Mouse (Mus musculus): ENCODE measurements at regions not wholly inside any gene's neighbourhood (a gene's known extent, or its start where the extent isn't known, plus 50 kb on each side); places are given as distances from the start of the nearest gene placed in this dataset.

DNA sequence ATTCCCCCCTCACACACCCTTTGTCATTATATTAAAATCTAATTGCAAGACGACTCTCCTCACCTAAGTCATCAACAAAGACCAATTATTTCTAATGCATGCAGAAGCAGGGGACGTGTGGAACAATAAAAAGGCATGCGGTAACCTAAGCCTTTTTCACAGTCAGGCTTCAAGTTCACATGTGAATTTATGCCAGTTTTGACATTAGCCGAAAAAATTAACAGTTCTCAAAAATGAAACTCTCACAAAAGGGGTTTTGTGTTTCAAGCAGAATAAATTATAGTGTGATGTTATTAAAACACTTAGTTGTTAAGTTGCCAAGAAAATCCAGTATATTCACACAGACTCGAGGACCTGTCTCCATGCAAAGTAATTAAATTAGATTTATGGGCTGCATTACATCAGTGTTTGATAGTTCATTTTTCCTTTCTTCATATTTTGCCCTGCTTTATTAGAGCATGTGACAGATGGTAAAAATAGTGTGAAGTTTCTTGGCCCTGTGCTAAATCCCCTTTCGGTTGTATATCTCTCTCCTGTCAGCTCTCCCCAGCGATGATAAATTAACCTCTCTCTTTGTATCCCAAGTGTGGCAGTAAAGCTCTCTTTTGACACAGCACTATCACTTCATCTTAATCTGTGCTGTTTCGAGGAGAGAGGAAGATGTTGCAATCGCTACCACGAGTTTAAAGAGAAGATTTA is 287.5 kb upstream of the Zfp703 start:
- DNase-seq, result no peak

DNA sequence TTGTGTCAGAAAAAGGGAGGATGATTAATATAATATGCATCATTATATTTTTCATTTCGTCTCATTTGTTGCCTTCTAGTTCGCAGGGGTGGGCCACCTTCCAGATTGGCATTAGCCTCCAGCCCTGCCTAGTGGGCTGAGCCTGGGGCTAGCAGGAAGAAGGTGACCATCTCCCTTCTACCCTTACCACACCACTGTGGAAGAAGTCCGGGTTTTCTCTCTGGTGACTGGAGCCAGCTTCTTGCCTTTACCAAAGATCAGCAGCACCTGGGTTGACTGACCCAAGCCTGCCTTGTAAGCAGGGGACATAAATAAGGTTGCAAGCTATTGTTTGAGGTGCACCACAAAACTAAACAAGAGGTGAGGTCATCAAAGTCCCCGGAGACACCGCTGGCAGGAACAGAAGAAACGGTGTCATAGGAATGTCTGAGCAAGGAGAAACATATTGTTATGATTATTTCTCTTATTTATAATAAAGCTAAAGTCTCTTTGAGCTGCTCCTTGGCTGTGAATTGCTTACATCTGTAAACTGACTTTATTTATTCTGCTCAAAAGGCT is 286.9 kb upstream of the Zfp703 start:
- no peak for DNase-seq

DNA sequence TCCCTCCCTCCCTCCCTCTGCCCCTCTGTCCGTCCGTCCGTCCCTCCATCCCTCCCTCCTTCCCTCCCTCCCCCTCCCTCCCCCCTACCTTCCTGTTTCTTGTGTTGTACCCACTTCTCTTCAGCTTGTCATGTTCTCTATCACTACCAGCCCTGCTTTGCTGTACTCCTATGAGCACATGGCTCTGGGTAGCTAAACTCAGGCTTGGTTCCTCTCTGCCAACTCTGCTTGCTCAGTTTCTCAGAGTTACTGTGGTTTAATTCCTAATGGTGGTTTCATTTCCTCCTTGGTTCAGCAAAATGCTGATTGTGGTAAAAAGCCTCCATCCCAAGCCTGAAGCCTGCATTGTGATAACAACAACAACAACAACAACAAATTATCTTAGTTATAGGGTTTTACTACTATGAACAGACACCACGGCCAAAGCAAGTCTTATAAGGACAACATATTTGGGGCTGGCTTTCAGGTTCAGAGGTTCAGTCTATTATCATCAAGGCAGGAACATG is 279.5 kb upstream of the Zfp703 start:
- DNase-seq, result no peak

DNA sequence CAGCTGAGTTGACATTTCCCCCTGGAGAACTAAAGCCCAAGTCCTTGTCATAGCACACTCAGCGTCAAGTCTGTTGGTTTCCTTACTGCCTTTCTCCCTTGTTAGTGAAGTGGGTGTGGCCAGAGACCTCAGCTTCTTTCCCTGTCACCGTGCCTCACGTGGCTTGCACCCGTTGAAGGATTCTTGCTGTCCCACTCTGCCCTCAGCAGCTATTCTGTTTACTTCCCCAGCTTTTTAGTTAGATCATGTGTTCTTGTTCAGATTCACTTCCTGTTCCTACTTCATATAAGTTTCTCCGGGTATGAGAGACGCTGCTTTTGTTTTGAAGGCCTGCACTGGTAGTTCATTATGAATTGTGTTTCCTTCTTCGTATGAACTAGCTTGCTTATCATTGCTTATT is 278.5 kb upstream of the Zfp703 start:
- DNase-seq, result peak; percentile 30

DNA sequence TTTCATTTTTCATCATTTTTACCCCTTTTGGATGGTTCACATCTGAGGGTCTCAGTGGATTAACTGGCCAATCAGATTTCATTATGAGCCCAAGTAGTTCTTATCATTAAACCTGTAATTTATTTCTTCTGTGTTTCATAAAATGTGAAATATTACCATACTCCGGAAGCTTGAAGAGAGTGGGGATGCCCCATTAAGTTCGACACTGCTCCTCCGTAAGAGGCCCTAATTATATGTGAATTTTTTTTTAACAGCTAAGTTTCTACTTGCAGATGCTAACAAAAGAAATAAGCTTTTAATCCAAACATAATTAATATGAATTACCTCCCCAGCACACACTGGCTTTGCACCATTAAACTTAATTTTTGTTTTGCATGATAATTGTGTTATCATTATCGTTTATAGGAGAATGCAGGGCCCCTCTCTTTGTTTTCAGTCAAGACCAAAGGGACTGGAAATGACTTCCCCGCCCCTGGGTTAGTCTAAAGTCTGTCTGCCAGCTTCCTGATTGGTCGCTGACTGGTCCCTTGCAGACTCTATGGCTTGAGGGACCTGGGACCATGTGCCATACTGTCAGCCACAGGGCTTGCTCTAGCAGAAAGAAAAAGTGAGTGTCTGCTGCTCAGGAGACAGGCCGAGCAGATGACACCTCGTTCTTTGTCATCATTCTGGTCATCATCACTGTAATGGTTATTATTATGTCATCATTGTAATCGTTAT is 270.9 kb upstream of the Zfp703 start:
- DNase-seq, result no peak

DNA sequence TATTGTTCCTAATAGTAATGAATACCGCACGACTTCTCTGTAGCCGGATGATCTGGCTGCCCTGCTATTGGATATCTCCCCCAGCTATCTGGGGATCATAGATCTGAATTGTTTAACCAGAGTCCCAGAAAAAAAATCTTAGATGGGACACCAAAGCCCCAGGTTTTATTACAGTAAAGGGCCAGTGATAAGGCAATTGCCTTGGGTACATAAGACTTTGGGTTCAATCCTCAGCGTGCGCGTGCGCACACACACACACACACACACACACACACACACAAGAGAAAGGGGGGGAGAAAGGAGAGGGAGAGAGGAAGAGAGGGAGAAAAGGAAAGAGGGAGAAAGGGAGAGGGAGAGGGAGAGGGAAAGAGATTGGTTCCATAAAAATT is 270.4 kb upstream of the Zfp703 start:
- no peak for DNase-seq

DNA sequence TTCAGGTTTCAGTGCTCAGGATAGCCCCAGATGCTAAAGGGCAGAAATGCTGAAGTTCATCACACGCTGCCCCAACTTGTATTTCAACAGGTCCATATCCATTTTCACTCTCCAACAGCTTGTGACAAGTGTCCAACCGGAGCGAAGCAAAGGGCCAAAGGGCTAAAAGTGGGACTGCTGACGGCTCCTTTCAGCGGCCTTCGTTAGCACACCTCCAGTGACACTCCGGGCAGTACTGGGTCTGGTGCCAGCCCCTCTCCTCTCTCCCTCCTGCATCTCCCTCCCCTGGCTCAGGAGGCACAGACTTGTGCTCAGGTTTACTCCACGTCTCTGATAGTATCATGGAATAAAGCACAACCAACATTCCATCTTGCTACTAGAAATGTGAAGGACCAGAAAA is 263.3 kb upstream of the Zfp703 start:
- peak; percentile 80 for DNase-seq

DNA sequence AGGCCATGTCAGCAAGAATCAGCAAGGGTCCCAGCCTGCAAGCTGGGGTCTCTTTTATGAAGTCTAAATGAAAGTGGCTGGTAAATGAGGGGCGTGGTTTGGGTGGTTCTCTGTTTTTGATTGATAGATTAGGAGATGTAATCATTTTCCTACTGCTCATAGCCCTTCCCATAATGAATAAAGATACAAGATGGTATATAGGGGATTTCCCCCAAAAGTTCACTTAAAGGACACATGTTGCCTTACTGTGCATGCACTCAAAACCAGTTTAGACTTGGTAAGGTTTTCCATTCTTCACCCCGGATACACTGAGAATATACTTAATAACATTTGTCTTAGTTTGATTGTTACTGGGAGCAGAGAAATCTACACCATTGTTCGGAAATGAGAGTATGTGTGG is 262.4 kb upstream of the Zfp703 start:
- no peak for DNase-seq

DNA sequence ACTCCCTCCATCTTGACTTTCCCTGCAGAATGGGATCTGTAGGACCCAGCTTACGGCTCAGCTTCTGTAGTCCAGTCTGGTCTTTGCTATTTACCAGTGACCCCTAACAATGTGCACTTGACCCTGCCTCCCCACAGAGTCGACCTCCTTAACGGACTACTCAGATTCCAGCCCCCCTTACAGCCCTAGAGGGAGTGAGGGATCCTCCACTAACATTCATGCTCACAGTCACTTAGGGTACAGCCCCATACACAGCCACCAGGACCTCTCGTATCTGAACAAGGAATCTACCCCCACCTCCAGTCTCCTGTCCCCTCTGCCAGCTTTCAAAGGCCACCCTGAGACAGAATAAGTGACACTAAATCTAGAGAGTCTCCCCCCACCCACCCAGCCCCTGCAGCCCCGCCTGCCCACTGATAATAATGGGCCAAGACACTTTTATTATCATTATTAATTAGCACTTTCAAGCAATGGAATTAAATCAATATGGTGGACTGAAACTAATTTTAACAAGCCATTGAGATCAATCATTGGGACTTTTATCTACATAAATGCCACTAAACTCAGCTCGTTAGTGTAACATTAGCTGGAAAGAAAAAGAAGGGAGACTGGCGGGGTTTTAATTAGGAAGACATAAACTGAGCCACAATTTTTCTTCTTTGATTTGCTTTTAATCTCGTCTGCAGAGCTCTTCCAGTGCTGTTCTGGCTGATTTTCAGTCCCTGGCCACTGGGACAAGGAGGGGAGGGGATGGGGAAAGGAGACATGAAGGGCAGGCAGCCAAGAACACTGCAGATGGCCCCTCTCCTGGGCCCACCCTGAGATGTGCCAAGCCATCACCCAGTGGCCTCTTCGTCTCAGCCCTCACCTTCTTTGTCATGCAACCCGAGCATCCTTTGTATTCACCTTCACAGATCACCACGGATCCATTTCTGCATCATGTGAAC is 258.4 kb upstream of the Zfp703 start:
- no peak for DNase-seq

DNA sequence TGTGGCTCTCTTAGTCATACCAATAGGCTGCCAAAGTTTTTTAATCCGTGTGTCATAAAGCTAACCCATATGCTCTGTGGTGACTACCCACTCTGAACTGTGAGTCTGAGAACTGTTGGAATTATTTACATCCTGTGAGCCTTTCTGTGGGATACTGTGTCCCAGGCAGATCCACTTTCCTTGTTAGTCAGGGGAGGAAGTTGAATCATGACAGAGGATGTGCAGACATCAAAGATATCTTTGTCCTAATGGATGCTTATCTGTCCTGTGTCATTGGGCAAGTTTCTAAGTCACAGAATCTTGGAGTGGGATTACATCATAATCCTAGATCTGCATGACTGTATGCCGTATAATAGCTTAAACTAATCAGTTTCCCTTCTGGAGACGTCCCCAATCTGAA is 254.4 kb upstream of the Zfp703 start:
- DNase-seq, result no peak

DNA sequence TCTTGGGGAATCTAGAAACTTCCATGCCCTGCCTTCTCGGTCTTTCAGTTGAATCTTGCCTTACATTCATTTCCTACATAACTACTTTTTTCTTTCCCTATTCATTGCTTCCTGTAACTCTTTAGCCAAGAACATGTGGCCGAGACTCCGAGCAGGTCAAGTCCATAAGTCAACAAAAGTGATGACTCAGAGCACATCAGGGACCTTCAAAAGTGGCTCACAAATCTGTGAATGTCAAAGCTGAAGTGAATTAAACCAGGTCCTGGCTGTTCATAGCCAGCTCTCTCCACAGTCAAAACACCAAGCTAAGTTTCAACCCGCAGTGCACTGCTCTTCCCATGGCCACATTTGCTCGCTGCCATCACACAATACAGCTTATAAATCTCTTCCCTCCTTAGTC is 252.5 kb upstream of the Zfp703 start:
- no peak for DNase-seq

DNA sequence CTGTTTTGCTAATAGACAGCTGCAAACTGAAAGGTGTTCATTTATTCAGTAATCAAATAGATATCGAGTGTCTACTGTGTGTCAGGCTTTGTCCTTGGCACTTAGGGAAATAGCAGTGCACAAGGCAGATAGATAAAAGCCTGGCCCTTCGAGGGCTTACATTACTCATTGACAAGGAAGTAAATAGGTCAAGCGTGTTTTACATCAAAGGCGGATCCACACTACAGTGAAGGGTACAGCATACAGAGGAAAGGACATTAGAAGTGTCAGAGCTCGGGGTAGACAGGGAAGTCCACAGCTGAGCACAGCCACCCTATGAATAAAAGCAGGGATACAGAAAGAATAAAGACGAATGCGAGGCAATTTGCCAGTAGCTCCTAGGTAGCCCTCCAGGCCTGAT is 251.6 kb upstream of the Zfp703 start:
- no peak for DNase-seq

DNA sequence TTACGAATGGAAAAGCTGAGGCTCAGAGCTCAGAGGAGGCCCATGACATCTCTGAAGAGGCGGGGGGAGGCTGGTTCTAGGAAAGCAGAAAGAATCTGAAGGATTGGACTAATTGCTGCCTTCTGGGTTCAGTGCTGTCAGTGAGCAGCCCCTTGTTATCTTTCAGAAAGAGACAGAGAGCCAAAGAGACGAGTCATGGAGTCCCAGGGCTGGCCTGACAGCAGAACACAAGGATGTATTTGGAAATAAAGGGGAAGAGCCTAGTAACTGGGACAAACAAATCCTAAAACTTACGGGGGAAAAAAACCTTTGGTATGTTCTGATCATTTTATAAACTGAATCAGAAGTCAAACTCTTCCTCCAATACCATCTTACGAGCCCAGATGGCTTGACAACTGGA is 247.8 kb upstream of the Zfp703 start:
- DNase-seq, result no peak

DNA sequence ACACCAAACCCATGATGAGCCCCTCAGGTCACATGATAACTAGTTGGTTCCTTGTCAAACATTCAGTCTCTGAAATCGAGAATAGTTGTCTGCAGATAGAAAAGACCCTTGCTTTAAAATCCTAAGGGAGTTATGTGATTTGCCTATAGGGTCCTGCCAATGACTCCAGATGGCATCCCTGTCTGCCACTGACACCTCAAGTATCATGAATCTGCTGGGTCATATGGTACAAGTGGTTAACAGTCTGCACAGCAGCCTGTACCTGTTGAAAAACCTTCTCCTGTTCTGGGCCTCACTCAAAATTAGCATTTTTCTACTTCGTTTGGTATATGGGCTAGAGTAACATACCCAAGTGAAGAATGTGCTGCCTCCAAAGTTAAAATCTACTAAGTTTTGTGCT is 246.0 kb upstream of the Zfp703 start:
- no peak for DNase-seq

DNA sequence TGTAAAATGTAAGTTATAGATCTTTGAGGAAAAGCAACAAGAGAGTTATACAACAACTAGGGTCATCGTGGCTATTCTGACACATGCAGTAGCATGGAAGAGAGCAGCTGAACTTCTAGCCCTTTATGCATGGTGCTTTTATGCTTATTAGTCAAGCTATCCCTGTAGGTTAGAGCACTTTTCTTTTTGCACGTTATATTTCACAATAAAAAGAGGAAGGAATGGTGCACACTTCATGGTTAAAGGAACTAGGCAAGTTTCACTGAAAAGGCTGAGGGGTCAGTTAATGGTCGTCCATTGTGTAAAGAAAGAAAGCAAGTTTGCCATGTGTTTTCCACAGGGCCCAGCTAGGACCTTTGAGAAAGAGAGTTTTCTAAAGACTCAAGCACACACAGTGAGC is 232.7 kb upstream of the Zfp703 start:
- no peak for DNase-seq

DNA sequence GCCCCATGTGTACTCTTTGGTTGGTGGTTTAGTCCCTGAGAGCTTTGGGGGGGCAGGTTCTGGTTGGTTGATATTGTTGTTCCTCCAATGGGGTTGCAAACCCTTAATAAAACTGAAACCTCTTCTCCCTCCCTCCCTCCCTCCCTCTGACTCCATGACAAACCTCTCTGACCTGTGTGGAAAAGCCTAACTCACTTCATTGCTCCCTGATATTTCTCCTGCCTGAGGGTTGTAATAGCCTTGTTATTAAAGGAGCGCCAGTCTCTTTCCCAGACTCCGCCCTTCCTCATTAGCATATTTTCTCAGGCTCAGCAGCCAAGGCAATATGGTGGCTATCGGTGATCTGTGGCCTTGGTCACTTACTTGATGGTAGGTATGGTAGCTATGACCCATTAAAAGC is 230.3 kb upstream of the Zfp703 start:
- no peak for DNase-seq

DNA sequence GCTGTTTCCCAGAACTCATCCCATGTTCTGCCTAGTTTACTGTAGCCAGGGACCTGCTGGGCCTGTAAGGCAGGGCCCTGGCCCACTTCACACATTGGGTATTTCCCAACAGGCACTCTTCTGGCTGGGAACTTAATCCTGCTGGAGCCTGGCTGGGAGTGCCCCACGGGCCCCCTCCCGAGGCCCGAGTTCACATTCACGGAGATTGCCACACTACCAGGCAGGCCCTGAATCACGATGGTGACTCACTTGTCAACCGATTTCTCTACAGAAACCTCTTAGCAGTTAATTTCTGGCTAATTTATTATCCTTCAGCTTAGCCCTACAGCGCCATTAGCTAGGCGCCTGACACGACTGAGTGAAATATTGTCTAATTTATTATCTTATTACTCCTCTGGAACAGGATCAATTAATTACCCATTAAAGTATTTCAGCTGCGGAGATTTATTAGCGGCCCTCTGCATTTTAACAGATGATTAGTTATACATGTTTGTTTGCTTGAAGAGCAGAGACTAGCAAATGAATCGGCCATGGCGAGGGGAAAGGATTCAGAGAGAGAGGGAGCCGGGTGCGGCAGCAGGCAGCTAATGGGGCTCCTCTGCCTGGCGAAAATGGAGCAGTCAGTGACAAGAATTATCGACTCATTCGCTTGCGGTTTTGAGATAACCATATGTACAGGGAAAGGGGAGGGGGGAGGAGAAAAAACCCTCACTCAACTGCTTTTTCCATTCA is 229.7 kb upstream of the Zfp703 start:
- peak; percentile 74 for DNase-seq

DNA sequence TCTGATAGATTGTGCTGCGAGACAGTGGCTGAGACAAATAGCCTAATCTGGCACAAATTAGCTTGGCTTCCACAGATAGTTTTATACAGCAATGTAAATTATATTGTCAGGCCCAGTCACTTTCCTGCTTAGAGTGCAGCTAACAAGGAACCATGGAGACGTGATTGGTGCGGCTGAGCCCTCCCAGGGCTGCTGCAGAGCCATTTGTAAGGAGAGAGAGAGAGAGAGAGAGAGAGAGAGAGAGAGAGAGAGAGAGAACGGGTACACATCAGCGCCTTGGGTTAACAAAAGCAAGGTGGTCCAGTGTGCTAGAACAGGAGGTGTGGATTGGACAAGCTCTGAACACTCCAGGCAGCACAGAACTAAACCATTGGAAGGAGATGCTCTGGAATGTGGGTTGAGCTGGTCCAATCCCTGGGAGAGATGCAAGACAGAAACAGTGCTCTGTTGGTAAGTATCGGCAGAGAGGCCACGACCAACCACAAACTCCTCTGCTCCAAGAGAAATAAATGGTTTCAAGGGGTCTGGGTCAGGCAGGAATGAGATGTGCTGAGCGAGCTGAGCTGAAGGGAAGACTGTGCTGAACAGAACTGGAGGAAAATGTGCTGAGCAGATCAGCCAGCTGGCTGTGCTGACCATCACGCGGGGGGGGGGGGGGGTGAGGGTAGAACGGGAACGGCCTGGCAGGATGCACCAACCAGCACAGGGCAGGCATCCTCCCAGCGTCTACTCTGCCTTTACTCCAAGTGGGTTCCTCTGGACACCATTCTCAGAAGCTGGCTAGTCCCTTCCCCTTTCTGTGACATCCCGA is 228.8 kb upstream of the Zfp703 start:
- peak; percentile 32 for DNase-seq

DNA sequence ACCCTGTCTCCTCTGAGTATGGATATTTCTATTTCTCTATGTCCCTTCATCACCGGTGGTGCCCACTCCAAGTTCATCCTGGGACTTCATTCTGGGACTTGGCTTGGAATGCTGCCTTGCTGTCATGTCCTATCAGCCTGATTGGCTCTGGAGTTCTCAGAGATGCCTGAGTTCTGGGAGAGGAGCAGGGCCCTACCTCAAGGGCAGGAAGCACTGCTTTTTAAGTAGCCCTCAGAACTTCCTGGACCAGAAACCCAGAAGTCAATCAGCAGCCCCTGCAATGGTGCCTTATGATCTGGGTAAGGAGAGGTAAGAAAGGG is 228.2 kb upstream of the Zfp703 start:
- no peak for DNase-seq

DNA sequence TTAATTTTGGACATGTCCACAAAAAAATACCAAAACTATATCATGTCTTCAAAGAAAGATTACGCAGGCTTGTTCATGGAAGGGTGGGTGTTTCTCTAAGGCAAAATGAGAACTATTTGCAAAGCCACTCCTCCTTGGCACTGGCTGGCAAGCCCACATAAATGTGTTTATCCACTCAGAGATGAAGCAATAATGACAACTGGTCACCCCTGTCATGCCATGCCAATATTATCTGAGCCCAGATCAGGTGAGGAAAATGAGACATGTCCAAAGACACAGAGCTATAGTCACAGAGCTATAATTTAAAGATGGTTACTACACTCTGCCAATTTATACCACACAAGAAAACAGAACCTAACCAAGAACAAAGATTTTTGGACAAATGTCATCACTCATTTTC is 227.0 kb upstream of the Zfp703 start:
- no peak for DNase-seq

DNA sequence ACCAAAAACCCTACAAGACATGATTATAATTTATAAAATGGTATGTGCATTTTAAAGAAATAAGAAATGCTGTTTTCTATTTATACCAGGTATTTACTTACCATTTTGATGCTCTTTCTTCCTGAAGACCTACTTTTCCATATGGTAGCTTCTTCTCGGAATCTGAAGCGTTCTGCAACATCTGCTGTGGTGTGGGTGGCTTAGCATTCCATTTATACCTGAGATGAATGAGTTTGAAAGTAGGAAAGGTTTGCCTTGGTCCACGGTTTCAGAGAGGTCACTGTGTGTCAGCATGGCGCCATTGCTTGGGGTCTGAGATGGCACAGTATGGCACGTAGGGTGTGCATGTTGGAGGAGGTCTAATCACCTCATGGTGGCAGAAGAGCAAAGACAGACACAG is 225.5 kb upstream of the Zfp703 start:
- no peak for DNase-seq
